Mouse (Mus musculus) thymus, adult 18-20 months (tissue): ENCODE data around the gene 1700011L22Rik.

Source experiments
- DNase-seq, 2 experiments: peaks; one replicate each; pipeline ENCODE4 v3.0.0; 2022; ENCODE audit warnings: mixed read lengths in 2 of 2

Gene 1700011L22Rik

DNA sequence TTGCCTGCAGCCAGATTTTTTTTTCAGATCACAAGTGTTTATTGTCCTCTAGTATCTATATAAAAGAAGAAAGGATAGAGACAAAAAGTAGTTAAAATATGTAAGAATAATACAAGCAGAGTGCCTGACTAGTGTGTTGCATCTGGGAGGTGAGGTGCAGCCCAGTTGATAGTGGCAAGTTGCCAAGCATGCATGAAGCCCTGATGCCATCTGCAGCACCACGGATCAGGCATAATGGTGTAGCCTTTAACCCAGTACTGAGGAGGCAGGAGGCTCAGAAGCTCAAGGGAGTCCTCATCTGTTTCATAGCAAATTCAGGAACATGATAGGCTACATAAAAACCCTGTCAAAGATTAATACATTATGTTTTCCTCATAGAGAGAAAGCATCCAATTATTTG is 84.0 kb downstream of the 1700011L22Rik start:
- no peak for DNase-seq

DNA sequence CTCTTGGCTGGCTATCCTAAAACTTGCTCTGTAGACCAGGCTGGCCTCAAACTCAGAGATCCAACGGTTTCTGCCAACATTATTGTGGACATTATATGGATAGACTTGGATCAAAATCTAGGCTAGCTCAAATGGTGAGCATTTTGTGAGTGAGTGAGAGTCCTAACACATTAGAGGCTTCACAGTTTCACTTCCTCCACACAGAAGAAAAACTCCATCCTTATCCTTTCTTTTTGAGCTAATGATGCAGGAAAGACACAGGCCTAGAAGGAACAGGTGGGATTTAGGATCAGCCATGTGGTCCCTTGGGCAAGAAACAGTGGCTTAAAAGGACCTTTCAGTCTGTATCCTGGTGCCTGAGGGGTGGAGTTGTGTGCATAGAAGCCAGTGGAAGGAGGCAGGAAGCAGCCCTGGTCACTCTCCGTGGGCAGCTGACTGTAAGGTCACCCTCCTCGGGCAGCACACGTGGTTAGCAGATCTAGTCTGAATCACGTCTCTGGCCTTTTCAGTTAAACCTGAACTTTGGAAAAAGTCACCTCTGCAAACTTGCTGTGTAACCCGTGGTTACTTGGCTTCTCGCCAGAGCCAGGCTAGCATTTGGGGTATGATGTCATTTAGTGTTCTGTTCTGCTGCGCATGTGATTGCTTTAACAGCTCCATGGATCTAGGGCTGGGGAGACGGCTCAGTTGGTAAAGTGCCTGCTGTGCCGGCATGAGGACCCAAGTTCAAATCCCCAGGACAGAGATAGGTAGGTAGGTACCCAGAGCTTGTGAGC is 85.6 kb downstream of the 1700011L22Rik start:
- DNase-seq, result no peak

GRCm38 (mm10) chr8:79161172-79161778 is 87.1 kb downstream of the 1700011L22Rik start:
- DNase-seq, result no peak
